Mouse (Mus musculus): ENCODE data around the gene Cenpl. TPM values are rescaled to one million over a fixed set of nuclear protein-coding genes. Genes with fewer than 3 reads are reported as not detected.

Cenpl gene
- polyA plus RNA-seq, 1 experiment from 2014 or later: 40.7 TPM

DNA sequence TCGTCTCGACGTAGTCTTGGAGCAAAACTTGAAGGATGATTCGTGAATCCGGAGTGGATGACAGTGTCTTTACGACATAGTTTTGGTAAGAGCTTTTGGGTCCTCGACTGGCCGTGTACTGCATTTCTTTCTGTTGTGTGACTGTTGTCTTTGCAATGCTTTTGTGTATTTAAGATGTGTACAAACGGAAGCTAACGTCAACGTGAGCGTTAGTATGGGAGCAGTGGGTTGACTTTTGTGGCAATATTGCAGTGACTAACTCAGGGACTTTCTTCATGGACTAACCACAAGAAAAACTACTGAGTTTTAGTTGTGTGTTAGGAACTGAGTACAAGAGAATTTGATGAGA, 733 bp downstream of the Cenpl start:
- under 1% methylated on average over 12 of the region's 12 CpGs for WGBS
- peaks cover 32% of the 10 kb centered on the region for H3K4me1 ChIP-seq
- DNase-seq (ENCODE audit: low spot score): no peak
- H3K4me3 ChIP-seq: peak overlapping the region; percentile 83
- peaks cover 19% of the 10 kb centered on the region for H3K36me3 ChIP-seq (replicated peaks)
- no peaks in the 10 kb centered on the region for H3K27me3 ChIP-seq (replicated peaks; ENCODE audit: low read depth, poor library complexity, severe bottlenecking)
- no peaks in the 10 kb centered on the region for H3K9me3 ChIP-seq
- peak overlapping the region; percentile 91 for H3K27ac ChIP-seq (replicated peaks)

DNA sequence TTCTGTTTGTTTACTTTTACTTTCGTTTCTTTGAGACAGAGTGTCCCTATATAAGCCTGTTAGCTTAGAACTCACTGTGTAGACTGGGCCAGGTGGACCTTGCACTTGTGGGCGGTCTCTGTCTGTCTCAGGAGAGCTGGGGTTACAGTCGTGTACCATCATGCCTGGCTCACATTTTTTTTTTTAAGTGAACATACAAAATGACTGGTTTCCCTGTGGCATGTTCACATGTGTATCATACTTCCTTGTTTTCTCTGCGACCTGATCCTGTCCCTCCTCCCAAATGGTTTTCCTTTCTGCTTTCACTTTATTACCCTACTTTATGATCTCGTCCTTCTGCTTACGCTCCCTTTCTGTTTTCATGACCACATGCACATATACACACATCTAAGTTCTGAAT, 5.7 kb downstream of the Cenpl start:
- Histone ChIP-seq H3K36me3 (replicated peaks) (peaks cover 67% of the 10 kb centered on the region), H3K4me1 (peaks cover 25% of the 10 kb centered on the region)
- 88% methylated on average over 6 of the region's 6 CpGs for WGBS

GRCm38 (mm10) chr1:161077243-161077642, 6.7 kb downstream of the Cenpl start:
- H3K4me3 ChIP-seq: no peak overlapping the region
- H3K9me3 ChIP-seq: no peaks in the 10 kb centered on the region
- peaks cover 73% of the 10 kb centered on the region for H3K36me3 ChIP-seq (replicated peaks)
- 96% methylated on average over 3 of the region's 3 CpGs for WGBS
- no peak overlapping the region for H3K27ac ChIP-seq (replicated peaks)
- peaks cover 17% of the 10 kb centered on the region for H3K4me1 ChIP-seq
- H3K27me3 ChIP-seq (replicated peaks; ENCODE audit: low read depth, poor library complexity, severe bottlenecking): no peaks in the 10 kb centered on the region
- DNase-seq (ENCODE audit: low spot score): no peak

More for the DNA sequence above, 5.7 kb downstream of the Cenpl start:
- DNase-seq (ENCODE audit: low spot score): no peak
- H3K27me3 ChIP-seq (replicated peaks; ENCODE audit: low read depth, poor library complexity, severe bottlenecking): no peaks in the 10 kb centered on the region
- no peak overlapping the region for H3K27ac ChIP-seq (replicated peaks)
- H3K9me3 ChIP-seq: no peaks in the 10 kb centered on the region
- H3K4me3 ChIP-seq: no peak overlapping the region

GRCm38 (mm10) chr1:161099721-161100405, 29.4 kb downstream of the Cenpl start:
- WGBS: 93% methylated on average over 4 of the region's 4 CpGs
- Histone ChIP-seq H3K27ac (replicated peaks) (no peak overlapping the region), H3K4me1 (no peaks in the 10 kb centered on the region), H3K9me3 (no peaks in the 10 kb centered on the region), H3K27me3 (replicated peaks; ENCODE audit: low read depth, poor library complexity, severe bottlenecking) (no peaks in the 10 kb centered on the region), H3K36me3 (replicated peaks) (peaks cover 70% of the 10 kb centered on the region), H3K4me3 (no peak overlapping the region)
- no peak for DNase-seq (ENCODE audit: low spot score)

- Histone ChIP-seq H3K9me3 (no peaks in the 10 kb centered on the region), H3K4me3 (no peak overlapping the region), H3K27me3 (replicated peaks; ENCODE audit: low read depth, poor library complexity, severe bottlenecking) (no peaks in the 10 kb centered on the region), H3K4me1 (no peaks in the 10 kb centered on the region), H3K36me3 (replicated peaks) (peaks cover 47% of the 10 kb centered on the region), H3K27ac (replicated peaks) (no peak overlapping the region)
- WGBS: 87% methylated on average over 1 of the region's 1 CpGs
- DNase-seq (ENCODE audit: low spot score): no peak
These were observed 33.3 kb downstream of the Cenpl start for GRCm38 (mm10) chr1:161103842-161104241.

GRCm38 (mm10) chr1:161109216-161109615, 38.7 kb downstream of the Cenpl start:
- H3K4me3 ChIP-seq: no peak overlapping the region
- H3K9me3 ChIP-seq: no peaks in the 10 kb centered on the region
- no peak overlapping the region for H3K27ac ChIP-seq (replicated peaks)
- H3K36me3 ChIP-seq (replicated peaks): peaks cover 27% of the 10 kb centered on the region
- no peak for DNase-seq (ENCODE audit: low spot score)
- 92% methylated on average over 8 of the region's 8 CpGs for WGBS
- no peaks in the 10 kb centered on the region for H3K27me3 ChIP-seq (replicated peaks; ENCODE audit: low read depth, poor library complexity, severe bottlenecking)
- no peaks in the 10 kb centered on the region for H3K4me1 ChIP-seq

GRCm38 (mm10) chr1:161114591-161114990, 44.1 kb downstream of the Cenpl start:
- Histone ChIP-seq H3K4me3 (no peak overlapping the region), H3K27me3 (replicated peaks; ENCODE audit: low read depth, poor library complexity, severe bottlenecking) (no peaks in the 10 kb centered on the region), H3K36me3 (replicated peaks) (peaks cover 3% of the 10 kb centered on the region), H3K27ac (replicated peaks) (no peak overlapping the region), H3K9me3 (no peaks in the 10 kb centered on the region), H3K4me1 (no peaks in the 10 kb centered on the region)
- no peak for DNase-seq (ENCODE audit: low spot score)

GRCm38 (mm10) chr1:161122661-161123418, 52.3 kb downstream of the Cenpl start:
- H3K9me3 ChIP-seq: no peaks in the 10 kb centered on the region
- H3K27me3 ChIP-seq (replicated peaks; ENCODE audit: low read depth, poor library complexity, severe bottlenecking): no peaks in the 10 kb centered on the region
- DNase-seq (ENCODE audit: low spot score): no peak
- H3K4me3 ChIP-seq: no peak overlapping the region
- H3K36me3 ChIP-seq (replicated peaks): peaks cover 17% of the 10 kb centered on the region
- H3K4me1 ChIP-seq: no peaks in the 10 kb centered on the region
- 91% methylated on average over 10 of the region's 10 CpGs for WGBS
- H3K27ac ChIP-seq (replicated peaks): no peak overlapping the region

DNA sequence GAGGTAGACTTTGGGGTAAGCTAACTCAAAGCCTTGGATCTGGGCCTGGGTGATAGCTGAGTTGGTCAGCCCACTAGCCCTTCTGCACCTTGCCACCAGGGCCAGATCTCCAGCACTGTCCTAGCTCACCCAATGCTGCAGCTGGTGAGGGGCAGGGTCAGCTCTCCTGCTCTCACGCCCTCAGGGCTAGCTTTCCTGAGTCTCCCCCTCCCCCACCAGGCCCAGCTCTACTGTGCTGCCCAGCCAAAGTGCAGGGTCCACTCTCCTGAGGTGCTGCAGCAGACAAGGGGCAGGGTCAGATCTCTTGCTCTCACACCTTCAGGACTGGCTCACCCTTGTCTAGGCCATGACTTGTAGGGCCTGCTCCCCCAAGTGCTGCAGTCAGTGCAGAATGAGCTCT, 55.9 kb downstream of the Cenpl start:
- 60% methylated on average over 1 of the region's 1 CpGs for WGBS
- H3K36me3 ChIP-seq (replicated peaks): peaks cover 18% of the 10 kb centered on the region
- no peaks in the 10 kb centered on the region for H3K27me3 ChIP-seq (replicated peaks; ENCODE audit: low read depth, poor library complexity, severe bottlenecking)
- no peak for DNase-seq (ENCODE audit: low spot score)
- no peak overlapping the region for H3K4me3 ChIP-seq
- peaks cover 14% of the 10 kb centered on the region for H3K4me1 ChIP-seq
- H3K27ac ChIP-seq (replicated peaks): no peak overlapping the region
- no peaks in the 10 kb centered on the region for H3K9me3 ChIP-seq

GRCm38 (mm10) chr1:161130726-161131664, 60.5 kb downstream of the Cenpl start, which contains the start of gene Klhl20:
Gene Klhl20 (minus strand): TSS chr1:161131511.
- WGBS: 3% methylated on average over 41 of the region's 41 CpGs
- H3K9me3 ChIP-seq: no peaks in the 10 kb centered on the region
- H3K27me3 ChIP-seq (replicated peaks; ENCODE audit: low read depth, poor library complexity, severe bottlenecking): no peaks in the 10 kb centered on the region
- peaks cover 14% of the 10 kb centered on the region for H3K4me1 ChIP-seq
- peak within 1 kb of the TSS; percentile 82 for H3K27ac ChIP-seq (replicated peaks)
- DNase-seq (ENCODE audit: low spot score): peak; percentile 93
- peak within 1 kb of the TSS; percentile 93 for H3K4me3 ChIP-seq
- peaks cover 17% of the 10 kb centered on the region for H3K36me3 ChIP-seq (replicated peaks)

Data from embryonic facial prominence, embryonic 10.5 days (tissue).